Mouse (Mus musculus) left cerebral cortex, adult 9 months (tissue): ENCODE data around the gene Ccl1.
A peak's percentile ranks its signal among the peaks of the same experiment; 100 is the strongest.

Experiments used
- DNase-seq, 2 experiments: peaks; one replicate each; pipeline ENCODE4 v3.0.0; 2022; ENCODE audit warnings: low spot score in 2 of 2

The Ccl1 gene

DNA sequence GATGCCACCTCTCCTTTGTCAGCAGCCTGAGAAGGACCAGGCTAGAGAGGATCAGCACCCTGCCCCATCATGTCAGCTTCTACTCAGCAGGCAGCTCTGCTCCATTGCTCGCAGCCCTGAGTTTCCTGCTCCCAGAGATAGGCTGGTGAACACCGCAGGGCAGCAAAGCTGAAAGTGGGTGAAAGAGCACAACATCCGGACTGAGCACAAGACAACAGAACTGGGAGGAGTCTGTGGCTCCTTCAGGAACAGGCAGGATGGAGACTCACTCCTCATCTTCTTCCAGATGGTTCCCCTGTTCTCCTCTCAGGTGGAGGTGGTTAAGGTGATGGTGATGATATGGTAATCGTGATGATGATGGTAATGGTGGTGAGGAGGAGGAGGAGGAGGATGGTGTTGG lies at the start of gene Ccl1:
TSS of gene Ccl1 (minus strand) at position 101 of the 400 bp plus-strand sequence.
- no peak for DNase-seq

DNA sequence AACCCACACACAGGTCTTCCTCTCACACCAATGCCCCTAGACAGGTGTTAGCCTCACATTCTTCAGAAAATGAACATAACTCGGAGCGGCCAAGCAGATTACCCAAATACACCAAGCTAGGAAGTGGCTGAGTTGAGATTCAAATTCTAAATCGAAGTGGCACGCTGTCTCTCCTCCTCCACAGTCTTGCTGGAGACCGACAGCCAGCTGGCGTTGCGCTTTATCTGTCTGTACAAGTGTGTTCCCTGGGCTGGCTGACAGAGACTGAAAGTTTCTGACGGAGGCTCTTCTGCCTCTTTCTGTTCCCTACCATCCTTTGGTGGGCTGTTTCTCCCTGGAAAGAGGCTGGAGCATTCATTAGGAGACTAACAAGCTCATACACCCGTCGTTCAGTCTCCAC lies 45.5 kb upstream of the Ccl1 start:
- DNase-seq: peak; percentile 2 to 30

DNA sequence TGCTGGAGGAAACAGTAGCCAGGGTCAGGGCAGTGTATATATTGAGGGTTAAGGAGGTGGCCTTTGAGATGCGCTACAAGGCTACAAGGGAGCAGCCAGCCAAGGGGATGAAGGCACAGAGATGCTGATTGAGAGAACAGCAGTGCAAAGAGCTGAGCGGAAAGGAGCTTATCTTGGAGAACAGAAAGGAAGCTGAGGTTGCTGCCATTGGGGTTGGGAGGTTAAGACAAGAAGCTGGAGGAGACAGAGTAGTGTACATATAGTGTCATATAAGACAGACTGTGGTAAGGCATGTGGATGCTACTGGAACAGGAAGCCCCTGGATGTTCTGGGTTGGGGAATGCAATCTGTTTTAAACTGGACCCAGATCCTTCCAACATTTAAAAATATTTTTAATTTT lies 35.4 kb upstream of the Ccl1 start:
- DNase-seq: no peak

DNA sequence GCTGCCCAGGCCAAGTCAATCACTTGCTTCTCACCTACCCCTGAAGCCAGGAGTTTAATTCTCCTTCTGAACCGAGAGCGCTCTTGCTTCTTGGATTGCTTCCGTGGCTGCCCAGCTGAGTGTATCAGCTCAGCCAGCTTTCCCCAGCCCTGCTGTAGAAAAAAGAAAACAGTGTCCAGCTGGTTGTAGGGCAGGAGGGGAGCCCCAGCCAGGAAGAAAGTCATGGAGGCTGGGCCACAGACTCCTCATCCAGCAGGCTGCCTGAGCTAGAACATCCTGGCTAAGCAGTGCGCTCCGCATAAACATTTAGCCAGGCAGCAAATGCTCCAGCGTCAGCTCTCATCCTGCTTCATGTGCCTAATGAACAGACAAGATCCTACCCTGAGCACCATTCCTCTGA lies 34.9 kb upstream of the Ccl1 start:
- no peak for DNase-seq

DNA sequence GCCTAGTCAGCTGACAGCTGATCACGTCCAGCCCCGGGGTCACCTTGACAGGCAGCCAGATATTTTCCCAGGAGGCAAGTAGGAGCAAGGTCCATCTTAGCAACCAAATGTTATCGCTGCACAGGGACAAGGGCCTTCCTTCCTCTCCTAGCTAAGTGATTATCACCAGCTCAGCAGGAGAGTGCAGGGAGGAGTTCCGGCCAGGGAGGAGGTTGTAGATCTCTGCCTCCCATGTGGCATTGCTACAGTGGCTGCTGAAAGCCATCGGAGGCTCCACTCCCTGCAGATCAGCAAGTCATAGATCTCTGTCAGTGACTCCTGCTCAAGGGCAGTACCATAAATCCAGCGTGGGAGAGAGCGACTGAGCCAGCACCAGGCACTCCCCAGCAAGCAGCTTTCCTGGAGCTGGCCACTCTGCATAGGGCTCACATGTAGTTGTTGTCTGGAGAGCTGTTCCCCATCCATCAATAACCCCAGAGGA lies 34.5 kb upstream of the Ccl1 start:
- no peak for DNase-seq

DNA sequence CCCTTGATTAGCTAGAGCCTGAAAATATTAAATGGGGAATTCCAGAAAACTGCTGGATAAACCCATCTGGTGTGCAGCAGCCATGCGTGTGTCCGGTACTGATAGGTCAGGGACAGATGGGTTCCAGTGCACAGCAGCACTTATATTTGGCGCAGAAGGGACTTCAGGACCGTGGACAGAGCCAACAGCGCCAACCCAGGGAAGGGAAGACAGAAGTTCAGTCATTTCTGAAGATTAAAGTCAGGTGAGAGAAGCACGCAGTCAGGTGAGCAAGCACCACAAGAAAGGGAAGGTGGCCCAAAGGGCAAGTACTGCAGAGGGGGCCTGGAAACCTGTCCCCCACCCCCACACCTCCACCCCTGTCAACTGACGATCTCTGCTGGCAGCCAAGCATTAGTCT lies 7.7 kb upstream of the Ccl1 start:
- no peak for DNase-seq

DNA sequence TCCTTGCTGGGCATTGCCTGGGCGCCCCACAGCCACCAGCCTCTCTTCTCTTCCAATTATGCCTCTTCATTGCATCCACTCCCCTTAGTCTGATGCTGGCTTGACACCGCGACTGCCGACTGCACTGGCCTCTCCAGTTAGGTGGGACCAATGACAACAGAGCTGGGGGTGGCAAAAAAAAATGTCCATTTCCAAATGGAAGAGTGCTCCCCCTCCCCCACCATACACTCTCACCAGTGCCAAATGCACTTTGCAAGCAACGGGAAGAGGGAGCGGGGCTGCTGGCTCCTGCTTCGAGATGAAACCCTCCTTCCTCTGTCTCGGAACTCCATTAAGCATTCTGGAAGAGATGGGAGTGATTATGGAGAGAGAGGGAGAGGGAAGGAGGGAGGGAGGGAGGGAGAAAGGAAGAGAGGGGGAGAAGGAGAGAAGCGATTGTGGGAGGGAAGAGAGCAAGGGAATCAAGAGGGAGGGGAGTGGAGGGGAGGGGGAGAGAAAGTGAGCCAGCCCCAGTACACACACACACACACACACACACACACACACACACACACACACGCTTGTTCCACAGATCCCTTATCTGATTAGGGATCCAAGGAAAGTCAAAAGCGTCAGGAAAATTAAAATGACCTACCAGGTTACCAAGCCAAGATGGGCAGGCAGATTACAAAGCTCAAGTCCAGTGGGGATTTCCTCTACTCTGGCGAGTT lies 5.0 kb upstream of the Ccl1 start:
- DNase-seq: no peak

DNA sequence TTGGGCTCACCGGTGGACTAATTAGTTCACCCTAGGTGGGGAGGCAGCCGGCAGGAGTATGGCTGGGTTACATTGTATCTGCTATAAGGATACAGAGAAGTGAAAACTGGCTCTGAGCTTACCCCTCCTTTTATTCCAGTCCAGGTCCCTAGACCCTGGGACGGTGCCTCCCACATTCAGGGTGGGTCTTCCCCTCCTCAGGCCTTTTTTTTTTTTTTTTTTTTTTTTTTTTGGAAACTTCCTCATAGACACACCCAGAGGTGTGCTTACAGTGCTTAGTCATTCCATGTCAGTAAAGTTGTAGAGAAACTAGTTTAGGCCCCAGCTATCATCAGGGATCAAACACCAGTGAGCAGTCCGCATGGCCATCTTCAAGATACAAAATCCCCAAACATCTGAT lies 7.6 kb downstream of the Ccl1 start:
- DNase-seq: no peak

DNA sequence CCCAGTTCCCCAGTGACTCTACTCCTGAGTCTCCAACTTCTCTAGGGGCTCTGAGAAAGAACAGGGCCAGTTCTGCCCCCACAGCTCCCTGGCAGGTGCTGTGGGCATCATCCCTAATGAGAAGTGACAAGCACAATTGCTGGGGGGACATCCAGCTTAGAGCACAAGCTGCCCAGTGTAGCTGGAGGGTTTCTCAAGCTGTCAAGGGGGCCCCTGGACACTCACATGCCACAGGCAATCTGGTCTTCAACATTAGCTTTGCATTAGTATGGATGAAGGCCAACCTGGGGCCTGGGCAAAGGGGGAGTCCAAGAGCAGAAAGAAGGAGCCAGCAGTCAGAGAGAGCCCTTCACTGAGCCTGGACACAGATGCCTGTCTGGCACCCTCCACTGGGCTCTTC lies 14.6 kb downstream of the Ccl1 start:
- DNase-seq: no peak

DNA sequence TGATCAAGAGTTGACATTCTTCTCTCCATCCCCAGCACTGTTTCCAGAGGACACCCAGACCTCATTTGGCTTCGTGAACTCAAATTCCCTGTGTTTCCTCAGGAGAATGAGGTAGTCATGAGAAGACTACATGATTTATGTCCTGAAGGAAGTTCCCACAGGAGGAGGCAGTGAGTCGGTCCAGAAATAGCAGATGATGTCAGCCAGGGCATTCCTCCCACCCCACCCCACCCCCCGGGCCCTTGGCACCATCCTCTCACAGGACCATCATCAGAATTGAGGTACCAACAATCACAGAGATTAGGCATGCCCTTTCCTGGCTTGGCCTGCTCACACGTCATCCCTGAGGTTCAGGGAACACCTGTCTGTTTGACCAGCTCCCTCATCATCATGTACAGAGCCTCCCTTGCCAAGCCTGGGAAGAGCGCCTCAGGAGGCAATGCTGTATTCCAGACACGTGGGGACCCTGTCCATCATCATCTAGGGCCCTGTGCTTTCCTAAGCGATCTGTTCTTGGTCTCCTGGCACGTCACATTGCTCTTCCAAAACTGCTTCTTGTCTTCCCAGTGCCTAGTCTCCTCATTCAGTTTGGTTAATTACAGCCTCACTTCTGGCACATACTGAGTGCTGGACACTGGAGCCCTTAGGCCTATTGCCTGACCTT lies 31.2 kb downstream of the Ccl1 start:
- no peak for DNase-seq

DNA sequence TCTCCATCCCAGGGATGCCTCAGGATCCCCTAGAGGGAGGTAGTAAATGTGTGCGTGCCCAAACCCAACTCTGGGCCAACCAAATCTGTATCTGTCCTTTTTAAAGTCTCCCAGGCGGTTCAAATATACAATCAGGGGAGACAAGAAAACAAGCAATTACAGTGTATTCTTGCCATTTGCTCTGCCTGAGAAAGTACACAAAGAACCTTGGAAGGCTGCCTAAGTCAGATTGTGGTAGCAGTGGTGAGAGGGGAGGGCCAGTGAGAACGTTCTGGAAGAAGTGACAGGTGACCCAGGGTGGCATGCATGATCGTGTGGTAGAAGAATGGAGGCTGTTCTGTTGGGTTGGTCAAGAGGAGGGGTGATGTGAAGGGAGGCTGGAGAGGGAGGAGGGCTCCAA lies 46.4 kb downstream of the Ccl1 start:
- DNase-seq: no peak

DNA sequence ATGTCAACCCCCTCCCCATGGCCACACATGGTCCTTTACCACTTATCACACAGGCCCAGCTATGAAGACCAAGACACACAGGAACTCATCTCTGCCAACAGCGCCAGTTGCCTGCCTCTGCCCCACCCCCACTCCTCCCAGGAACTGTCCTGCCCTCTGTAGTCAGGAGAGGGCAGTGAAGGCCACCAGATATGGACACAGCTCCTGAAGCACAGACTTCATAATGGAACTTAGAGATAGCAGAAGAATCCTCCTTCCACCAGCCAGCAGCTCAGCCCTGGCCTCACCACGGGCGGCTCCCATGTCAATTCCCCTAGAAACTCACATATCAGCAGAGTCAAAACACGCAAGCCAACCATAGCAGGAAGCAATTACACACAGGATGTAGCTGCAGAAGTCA lies 49.9 kb downstream of the Ccl1 start:
- peak in 1 of 2 experiments; percentile 35 for DNase-seq

DNA sequence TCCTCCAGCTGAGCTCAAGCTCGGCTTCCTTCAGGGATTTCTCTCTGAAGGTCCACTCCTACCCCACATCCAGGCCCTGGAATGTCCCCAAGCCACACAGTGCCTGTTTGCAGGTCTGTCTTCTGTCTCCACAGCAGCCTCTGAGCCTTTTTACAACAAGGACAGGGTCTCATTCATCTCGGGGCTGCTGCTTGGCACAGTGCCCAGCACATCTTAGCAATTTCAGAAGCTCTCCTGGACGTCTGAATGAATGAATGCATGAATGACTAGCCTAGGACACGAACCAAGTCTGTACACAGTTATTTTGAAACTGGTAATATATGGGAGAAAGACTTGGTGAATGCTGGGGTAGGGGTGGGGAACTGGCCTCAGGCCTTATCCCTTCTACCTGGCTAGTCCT lies 52.1 kb downstream of the Ccl1 start:
- no peak for DNase-seq

DNA sequence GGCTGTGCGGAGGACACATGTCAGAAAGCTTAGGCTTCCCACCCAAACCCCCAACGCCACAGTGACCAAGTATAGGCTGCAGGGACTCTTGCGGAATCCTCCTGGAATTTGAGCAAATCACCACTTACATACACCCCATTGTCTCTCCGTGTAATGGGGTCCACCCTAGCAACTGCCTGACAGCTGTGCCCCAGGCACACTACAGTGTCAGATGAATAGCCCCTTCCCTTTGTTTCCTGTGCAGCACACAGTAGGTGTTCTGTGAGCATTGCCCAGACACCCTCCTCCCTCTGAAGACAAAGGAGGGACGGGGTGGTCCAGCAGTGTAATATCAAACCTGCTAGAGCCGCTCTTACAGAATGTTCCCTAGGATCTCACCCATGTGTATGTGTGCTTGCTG lies 54.2 kb downstream of the Ccl1 start:
- DNase-seq: no peak

DNA sequence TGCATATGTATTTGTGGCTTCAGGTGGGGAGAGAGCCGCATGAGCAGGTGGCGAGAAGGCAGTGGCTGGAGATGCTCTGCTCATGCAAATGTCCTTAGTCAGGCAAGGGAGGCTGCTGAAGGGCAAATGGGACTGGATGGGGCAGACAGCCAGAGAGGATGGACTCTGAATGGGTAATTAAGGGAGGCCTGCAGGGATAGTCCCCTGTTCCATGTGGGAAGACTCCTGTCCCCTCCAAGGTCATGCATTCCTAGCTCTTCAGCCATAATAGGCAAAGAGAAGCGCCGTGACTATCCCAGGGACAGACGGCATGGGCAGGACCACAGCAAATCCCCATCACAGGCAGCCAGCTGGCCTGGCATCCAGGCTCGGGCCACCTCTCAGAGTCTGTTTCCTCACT lies 55.5 kb downstream of the Ccl1 start:
- no peak for DNase-seq

DNA sequence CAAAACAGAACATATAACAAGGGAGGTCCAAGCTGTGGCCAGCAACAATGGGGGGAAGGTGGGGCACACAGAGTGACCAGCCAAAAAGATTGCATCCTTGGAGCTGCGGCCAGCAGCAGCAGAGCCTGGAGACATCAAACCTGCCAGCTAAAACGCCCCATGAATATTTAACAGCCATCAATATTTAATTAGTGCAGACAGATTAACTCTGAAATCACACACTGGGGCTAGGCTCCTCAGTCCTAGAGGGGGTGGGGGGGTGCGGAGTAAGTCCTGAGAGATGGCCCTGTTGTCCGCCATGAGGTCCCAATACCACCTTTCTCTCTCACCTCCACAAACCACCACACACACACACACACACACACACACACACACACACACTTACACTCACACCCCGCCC lies 68.1 kb downstream of the Ccl1 start:
- no peak for DNase-seq

DNA sequence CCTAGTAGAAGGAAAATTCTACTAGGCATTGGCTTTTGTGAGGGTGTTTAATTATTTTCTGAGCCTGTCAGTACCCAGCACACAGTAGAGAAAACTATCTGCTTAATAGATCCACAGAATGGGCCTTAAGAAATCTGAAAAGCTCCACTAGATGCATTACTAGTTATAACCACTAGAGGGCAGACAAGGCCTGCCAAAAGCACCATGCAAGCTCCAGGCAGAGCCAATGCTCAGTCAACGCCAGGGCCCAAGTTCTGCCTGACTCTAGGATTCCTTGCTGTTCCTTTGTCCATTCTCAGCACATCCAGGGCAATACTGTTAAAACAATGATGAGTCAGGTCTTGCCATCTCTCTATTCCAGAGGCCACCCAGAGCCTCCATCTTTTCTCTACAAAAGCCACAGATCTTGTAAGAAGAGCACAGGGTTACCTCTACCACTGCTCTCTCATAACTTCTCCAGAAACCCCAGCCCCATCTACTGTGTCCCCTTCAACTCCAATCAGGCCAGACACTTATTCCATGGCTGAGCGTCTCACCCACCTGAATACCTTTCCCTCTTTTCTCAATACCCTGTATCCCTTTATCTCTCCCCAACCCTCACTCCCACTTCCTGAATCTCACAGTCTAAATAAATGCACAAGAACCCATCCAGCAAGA lies 69.8 kb downstream of the Ccl1 start:
- peak in 1 of 2 experiments; percentile 33 for DNase-seq

DNA sequence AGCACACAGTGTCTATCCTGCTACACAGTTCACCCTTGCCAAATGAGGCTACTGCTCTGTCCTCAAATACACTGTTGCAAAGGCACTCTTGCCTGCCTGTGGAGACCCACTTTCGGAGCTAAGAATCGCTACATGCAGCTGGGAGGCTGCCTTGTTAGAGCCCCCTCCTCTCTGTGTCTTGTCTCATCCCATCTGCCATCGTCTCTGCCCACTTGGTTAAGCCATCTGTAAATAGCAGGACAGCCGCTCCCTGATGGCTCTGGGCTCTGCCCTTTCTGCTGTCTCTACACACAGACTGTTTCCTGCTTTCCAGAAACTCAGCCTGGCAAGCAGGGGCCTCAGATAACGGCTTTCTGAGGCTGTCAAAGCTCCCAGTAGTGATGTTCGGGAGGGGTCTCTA lies 71.5 kb downstream of the Ccl1 start:
- no peak for DNase-seq

DNA sequence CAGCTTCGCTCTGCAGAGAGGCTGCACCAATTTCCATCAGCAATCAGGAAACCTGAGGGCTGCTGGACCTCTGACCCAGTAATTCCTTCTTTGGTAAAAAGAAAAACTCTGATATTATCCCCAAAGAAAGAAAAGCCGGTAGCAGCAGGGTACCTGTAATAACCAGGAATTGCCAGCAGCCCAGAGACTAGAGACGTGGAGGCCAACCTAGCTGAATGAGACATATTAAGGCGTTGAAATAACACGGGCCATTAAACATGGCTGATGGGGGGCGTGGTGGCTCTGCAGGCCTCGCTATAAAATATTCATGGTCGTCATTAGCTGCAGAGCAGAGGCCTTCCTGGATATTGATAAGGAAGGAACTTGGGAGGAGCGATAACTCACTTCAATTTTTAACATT lies 78.5 kb downstream of the Ccl1 start:
- no peak for DNase-seq

DNA sequence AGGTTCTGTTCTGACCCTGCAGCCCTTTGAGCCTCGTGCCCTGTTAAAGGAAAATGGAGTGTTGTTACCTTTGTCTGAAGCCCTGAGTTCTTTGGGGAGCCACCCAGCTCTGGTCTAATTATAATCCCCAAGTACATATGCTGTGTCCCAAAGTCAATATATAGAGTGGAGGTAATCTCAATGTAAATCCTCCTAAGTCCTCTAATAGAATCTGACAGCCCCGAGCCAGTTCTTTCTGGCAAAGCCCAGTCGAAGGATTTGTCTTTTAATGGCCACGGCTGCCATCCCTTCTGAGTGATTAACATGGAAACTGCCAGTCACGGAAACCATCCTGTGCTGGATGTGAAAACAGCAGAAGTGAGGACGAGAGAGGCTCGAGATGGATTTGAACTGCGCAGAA lies 79.6 kb downstream of the Ccl1 start:
- no peak for DNase-seq

DNA sequence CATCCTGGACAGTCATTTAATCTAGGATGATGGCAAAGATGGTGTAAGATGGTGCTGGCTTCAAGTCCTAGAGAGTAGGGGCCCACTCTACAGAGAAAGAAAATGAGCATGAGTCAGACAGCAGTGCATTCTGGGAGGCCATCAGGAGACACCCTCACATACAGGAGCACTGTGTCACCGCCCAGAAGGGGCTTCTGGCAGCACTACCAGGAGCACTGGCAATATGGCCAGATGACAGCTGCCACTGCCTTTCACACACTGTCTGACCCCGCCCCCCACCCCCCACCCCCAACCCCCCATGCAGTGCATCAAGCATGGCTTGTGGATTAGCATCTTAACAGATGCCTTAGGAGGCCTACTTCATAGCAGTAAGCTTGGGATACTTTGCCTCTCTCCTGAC lies 89.0 kb downstream of the Ccl1 start:
- no peak for DNase-seq

DNA sequence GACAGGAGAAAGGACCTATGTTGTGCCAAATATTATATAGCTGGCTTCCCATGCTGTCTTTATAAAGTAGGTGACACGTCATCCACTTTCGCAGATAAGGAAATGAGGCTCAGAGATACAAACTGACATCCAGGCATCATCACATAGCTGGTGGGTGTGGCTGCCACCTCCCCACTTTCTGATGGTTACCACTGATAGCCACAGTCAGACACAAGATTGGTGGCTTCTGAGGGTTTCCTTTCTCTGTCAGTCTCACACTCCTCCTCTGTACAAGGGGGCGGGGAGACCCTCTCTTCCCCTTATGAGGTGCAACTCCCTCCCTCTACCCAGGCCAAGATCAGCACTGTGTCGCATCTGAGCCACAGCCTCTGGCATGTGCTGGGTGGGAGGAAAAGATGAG lies 91.1 kb downstream of the Ccl1 start:
- DNase-seq: no peak

DNA sequence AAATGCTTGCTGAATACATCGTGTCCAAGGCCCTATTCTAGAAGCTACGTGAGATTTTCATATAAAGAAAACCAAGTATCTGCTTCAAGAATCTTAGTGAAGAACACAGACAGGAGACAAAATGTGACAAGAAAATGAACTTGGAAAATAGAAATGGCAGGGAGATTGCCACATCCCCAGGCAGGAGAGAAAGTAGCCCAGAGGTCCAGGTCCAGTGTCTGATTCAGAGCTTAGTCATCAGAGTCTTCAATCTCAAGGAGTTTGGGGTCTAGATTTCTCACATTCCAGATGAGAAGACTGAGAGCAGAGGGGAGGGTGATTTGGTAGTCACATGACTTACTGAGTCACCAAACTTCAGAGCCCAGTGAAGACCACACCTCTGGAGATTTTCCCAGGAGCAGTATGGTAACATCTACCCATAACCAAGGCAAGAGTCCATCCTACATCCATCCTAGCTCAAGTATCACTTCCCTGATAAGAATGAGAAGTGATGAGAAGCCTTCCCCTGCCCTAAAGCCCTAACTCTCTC lies 98.5 kb downstream of the Ccl1 start:
- DNase-seq: no peak
